Mouse (Mus musculus) myocyte (in vitro differentiated cells): ENCODE measurements around the gene Arhgef25.

Experiments
- CEBPB ChIP-seq: IDR thresholded peaks from 2 replicates; pipeline ENCODE4 v1.6.1; 2011; ENCODE audit warnings: mild to moderate bottlenecking, moderate library complexity; ENCODE audit not compliant: poor library complexity, insufficient read depth, severe bottlenecking
- E2F4 ChIP-seq: IDR thresholded peaks from one replicate; pipeline ENCODE4 v1.6.1; 2011; ENCODE audit warnings: mild to moderate bottlenecking, control low read depth, moderate library complexity; ENCODE audit not compliant: insufficient read depth
- MAX ChIP-seq: IDR thresholded peaks from one replicate; pipeline ENCODE4 v1.6.1; 2011; ENCODE audit warnings: low read depth, mild to moderate bottlenecking, control low read depth
- MYOD1 ChIP-seq, 3 experiments: IDR thresholded peaks; one replicate each; pipeline ENCODE4 v1.6.1; 2011; ENCODE audit warnings: control low read depth in 2 of 3, low read depth in 2 of 3, mild to moderate bottlenecking in 2 of 3, moderate library complexity in 1 of 3; ENCODE audit not compliant: insufficient read length in 2 of 3, control insufficient read depth in 1 of 3
- MYOG ChIP-seq, 3 experiments: IDR thresholded peaks; one replicate each; pipeline ENCODE4 v1.6.1; 2011; ENCODE audit warnings: control low read depth in 2 of 3, low read depth in 2 of 3, mild to moderate bottlenecking in 2 of 3; ENCODE audit not compliant: insufficient read length in 2 of 3, control insufficient read depth in 1 of 3, insufficient read depth in 1 of 3
- POLR2A ChIP-seq: IDR thresholded peaks from one replicate; pipeline ENCODE4 v1.6.1; 2011; ENCODE audit warnings: low read depth, mild to moderate bottlenecking, control low read depth, moderate library complexity; ENCODE audit not compliant: insufficient read length
- POLR2AphosphoS2 ChIP-seq: IDR thresholded peaks from one replicate; pipeline ENCODE4 v1.6.1; 2011; ENCODE audit warnings: low read depth, control low read depth; ENCODE audit not compliant: insufficient read length
- REST ChIP-seq: IDR thresholded peaks from one replicate; pipeline ENCODE4 v1.6.1; 2011; ENCODE audit warnings: mild to moderate bottlenecking, control low read depth, moderate library complexity; ENCODE audit not compliant: insufficient read depth, insufficient read length
- SRF ChIP-seq: IDR thresholded peaks from one replicate; pipeline ENCODE4 v1.6.1; 2011; ENCODE audit warnings: low read depth; ENCODE audit not compliant: control insufficient read depth, insufficient read length
- TCF12 ChIP-seq: IDR thresholded peaks from one replicate; pipeline ENCODE4 v1.6.1; 2011; ENCODE audit warnings: mild to moderate bottlenecking, control low read depth; ENCODE audit not compliant: poor library complexity, insufficient read depth, severe bottlenecking
- TCF3 ChIP-seq: IDR thresholded peaks from one replicate; pipeline ENCODE4 v1.6.1; 2011; ENCODE audit warnings: low read depth, control low read depth; ENCODE audit not compliant: insufficient read length
- USF1 ChIP-seq: IDR thresholded peaks from one replicate; pipeline ENCODE4 v1.6.1; 2011; ENCODE audit warnings: low read depth, mild to moderate bottlenecking, control low read depth, moderate library complexity

DNA sequence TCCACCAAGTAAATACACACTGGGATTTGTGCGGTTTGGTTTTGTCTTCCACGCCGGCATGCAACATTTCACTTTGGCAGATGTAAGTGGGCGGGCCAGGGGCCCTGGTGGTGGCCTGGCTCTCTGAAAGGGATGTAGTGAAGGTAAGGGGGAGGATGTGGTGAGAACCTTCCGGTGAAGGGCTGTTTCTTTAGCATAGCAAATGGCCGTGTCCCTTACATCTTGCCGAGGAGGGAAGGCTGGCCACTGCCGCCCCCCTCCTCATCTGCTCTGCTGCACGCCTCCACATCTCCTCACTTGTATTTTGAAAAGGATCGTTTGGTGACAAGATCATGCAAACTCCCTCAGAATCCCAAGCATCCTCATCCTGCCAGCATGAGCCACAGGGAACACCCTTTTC lies 35.8 kb upstream of the Arhgef25 start:
- TF ChIP-seq CEBPB: no peak
- TF ChIP-seq USF1: no peak
- TF ChIP-seq POLR2A: no peak
- no peak for TF ChIP-seq POLR2AphosphoS2
- TF ChIP-seq MAX: no peak
- TF ChIP-seq MYOD1 (IDR thresholded peaks at IDR 0.05; ENCODE audit: control insufficient read depth in 1 of 3, insufficient read length in 2 of 3, low read depth in 2 of 3): no peak
- TF ChIP-seq TCF3: no peak
- no peak for TF ChIP-seq E2F4
- no peak for TF ChIP-seq SRF
- no peak for TF ChIP-seq TCF12
- TF ChIP-seq MYOG (IDR thresholded peaks at IDR 0.05; ENCODE audit: control insufficient read depth in 1 of 3, insufficient read depth in 1 of 3, insufficient read length in 2 of 3, low read depth in 2 of 3): no peak
- TF ChIP-seq REST: no peak
